Mouse (Mus musculus): Measurements from ENCODE around the gene Gpx1. TPM values are rescaled to one million over a fixed set of nuclear protein-coding genes. Genes with fewer than 3 reads are reported as not detected.

The Gpx1 gene
- polyA plus RNA-seq (2015; fragmentation: Nextera tagmentation; extraction: Ambion mirVana): 1,366 and 1,515 TPM in 2 replicates

DNA sequence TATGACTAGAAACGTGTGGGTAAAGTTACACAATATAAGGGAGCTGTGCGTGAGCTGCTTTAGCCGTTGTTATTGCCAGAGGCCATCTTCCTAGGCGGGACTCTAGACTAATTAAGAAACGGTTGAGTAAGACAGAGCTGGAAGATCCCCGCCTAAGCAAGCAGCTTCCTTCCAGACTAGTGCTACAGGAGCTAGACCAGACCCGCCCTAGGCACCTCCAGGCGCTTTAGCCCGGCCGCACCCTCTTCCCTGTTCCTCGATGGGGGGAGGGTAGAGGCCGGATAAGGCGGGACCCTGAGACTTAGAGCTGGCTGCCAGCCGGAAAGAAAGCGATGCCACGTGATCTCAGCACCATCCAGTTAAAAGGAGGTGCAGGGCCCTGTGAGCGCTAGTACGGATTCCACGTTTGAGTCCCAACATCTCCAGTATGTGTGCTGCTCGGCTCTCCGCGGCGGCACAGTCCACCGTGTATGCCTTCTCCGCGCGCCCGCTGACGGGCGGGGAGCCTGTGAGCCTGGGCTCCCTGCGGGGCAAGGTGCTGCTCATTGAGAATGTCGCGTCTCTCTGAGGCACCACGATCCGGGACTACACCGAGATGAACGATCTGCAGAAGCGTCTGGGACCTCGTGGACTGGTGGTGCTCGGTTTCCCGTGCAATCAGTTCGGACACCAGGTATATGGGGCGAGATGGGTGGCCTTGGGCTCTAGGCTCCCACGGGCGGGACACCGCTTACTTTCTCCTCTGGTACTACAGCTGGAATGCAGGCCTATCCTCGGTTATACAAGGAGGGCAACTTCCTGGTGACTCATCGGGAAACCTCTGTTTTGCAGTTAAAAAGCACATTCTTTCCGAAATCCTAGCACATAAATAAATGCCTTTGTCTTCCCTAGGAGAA lies at the start of gene Gpx1:
Gpx1 (plus strand) TSS at position 18 of the 896 bp plus-strand sequence.

GRCm38 (mm10) chr9:108290016-108290750 lies 48.5 kb upstream of the Gpx1 start, which contains the start of gene Nicn1:
Gene Nicn1, plus strand, starts transcription at chr9:108290429.

DNA sequence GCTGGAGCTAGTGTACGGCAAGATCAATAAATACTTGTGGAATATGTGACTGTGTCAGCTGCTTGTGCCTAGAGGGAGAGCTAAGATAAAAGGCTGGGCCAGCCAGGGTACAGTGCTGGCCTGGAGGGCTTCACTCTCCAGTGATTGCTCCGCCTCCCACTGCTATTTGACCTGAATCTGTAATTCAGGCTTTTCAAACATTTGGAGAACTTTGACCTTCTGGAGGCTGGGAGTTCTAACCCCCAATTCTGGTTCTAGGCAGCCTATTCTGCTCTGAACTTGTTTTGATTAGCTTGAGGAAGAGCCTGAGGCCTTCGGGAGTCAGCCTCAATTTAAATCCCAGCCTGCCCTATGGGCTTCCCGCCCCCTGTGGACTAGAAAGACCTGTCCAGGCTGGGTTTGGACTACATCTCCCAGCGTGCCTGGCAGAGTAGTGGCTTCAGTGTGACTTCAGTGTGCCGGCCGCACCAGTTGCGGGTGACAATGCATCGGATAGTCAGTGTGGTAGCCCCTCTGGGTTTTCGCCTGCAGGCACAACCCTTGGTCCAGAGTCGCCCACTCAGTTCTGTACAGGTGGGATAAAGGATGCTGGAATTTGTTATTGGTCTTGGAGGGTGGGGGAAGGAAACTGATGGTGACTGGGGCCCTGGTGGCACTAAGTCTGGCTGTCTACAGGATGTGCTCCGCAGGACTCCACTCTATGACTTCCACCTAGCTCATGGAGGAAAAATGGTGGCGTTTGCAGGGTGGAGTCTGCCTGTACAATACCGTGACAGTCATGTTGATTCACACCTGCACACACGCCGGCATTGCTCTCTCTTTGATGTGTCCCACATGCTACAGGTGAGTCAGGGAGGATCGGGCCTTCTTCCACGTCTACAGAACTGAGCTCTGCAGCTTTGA lies 42.0 kb upstream of the Gpx1 start, which contains the start of gene Amt:
Amt (plus strand) TSS at position 401 of the 903 bp plus-strand sequence.

DNA sequence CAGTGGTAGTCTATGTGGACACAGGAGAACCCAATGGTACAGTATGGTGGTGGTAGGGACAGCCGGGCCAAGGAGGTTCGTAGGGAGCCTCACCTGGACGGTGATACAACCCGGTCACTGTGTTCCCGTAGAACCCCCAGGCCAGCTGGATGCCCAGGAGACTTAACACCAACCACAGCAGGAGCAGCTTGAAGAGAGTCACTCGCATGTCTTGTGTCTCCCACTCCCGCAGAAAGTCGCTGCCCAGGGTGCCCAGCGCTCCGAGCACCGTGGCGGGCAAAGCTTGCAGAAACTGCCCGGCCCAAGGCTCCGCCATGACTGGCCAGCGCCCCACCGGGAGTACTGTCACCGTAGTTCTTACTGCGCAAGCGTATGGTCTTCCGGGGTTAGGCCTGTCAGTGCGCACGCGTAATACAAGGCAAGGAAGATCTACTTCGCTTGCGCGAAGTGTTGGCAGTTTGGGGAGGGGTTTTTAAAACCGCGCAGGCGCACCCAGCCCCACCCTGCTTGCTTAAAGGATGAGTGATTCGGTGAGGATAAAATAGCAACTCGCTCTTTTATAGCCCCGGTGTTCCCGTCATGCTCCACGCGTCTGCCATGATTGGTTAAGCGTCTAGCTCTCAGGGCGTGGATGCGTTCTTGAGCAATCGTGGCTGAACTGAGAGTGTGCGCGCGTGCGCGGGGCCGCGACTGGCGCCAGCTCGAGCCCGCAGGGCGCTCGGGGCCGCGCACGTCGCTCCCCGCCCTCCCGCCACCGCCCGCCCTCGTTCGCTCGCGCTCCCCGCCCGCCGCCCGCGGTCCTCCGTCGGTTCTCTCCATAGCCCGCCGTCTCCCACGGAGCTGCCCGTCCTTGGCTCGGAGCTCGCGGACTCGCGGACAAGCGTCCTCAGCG lies 32.8 kb upstream of the Gpx1 start, which contains the start of the genes Rhoa and Tcta:
Rhoa (plus strand) TSS at position 501 of the 892 bp plus-strand sequence.
Tcta (minus strand) TSS at position 532 of the 892 bp plus-strand sequence.

DNA sequence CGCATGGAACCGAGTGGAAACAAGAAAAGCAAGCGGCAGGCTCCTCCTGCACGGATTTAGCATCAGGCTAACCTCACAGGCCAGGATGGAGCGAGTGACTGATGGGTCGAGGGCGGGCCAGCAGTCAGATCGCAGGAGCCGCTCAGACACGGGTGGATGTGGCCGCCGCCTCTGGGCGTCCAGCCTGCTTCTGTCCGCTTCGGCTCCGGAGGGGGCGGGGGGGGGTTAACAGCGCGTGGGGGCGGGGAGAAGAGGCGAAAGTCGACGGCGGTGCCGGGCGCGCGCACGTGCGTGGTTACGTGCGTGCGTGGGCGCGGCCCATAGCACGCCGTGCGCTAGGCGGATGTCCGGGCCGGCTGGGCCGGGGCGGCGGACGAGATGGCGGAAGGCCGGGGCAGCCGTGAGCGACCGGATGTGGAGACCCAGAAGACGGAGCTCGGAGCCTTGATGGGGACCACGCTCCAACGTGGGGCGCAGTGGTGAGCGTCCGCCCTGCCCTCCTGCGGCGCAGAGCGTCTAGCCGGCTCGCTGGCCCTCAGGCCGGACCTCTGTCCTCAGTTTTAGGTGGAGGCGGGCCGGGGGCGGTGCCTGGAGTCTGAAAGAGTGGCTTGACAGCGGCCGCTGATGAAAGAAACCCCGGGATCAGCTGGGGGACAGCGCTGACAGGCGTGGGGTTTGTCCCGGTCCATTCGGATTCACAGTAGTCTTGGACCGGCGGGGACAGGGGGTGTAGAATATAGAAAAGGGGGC lies 9.0 kb downstream of the Gpx1 start, which contains the start of gene Usp4:
Usp4 (plus strand) TSS at position 314 of the 750 bp plus-strand sequence.

Other genes with a start within 250 kb of the Gpx1 start
- gene Apeh, start 244.3 kb upstream of the Gpx1 start, polyA plus RNA-seq (2015; fragmentation: Nextera tagmentation; extraction: Ambion mirVana): 43.5 and 58.7 TPM in 2 replicates
- 0.76 and 1.3 TPM in 2 replicates for gene Bsn, start 148.5 kb upstream of the Gpx1 start, polyA plus RNA-seq (2015; fragmentation: Nextera tagmentation; extraction: Ambion mirVana)
- gene Dag1, start 74.9 kb upstream of the Gpx1 start, polyA plus RNA-seq (2015; fragmentation: Nextera tagmentation; extraction: Ambion mirVana): 72.2 and 83.2 TPM in 2 replicates
- gene Nicn1, start 48.5 kb upstream of the Gpx1 start, polyA plus RNA-seq (2015; fragmentation: Nextera tagmentation; extraction: Ambion mirVana): 33.2 and 37.4 TPM in 2 replicates
- gene Amt, start 42.0 kb upstream of the Gpx1 start, polyA plus RNA-seq (2015; fragmentation: Nextera tagmentation; extraction: Ambion mirVana): 6.1 and 6.2 TPM in 2 replicates
- 326 and 429 TPM in 2 replicates for gene Rhoa, start 32.8 kb upstream of the Gpx1 start, polyA plus RNA-seq (2015; fragmentation: Nextera tagmentation; extraction: Ambion mirVana)
- gene Tcta, start 32.7 kb upstream of the Gpx1 start, polyA plus RNA-seq (2015; fragmentation: Nextera tagmentation; extraction: Ambion mirVana): 62.1 and 73.8 TPM in 2 replicates
- gene Usp4, start 8.9 kb downstream of the Gpx1 start, polyA plus RNA-seq (2015; fragmentation: Nextera tagmentation; extraction: Ambion mirVana): 44.6 and 58.2 TPM in 2 replicates
- gene 1700102P08Rik, start 53.9 kb downstream of the Gpx1 start, polyA plus RNA-seq (2015; fragmentation: Nextera tagmentation; extraction: Ambion mirVana): 0.16 TPM in 1 of 2 replicates, not detected in the other
- gene Ccdc36, start 89.6 kb downstream of the Gpx1 start, polyA plus RNA-seq (2015; fragmentation: Nextera tagmentation; extraction: Ambion mirVana): 0.86 and 2.0 TPM in 2 replicates
- not detected in 2 replicates for gene BC048562, start 97.6 kb downstream of the Gpx1 start, polyA plus RNA-seq (2015; fragmentation: Nextera tagmentation; extraction: Ambion mirVana)
- 34.9 and 49.0 TPM in 2 replicates for gene Ccdc71, start 121.6 kb downstream of the Gpx1 start, polyA plus RNA-seq (2015; fragmentation: Nextera tagmentation; extraction: Ambion mirVana)
- 54.3 and 61.4 TPM in 2 replicates for gene Klhdc8b, start 122.7 kb downstream of the Gpx1 start, polyA plus RNA-seq (2015; fragmentation: Nextera tagmentation; extraction: Ambion mirVana)
- 31.5 and 37.7 TPM in 2 replicates for gene Lamb2, start 140.8 kb downstream of the Gpx1 start, polyA plus RNA-seq (2015; fragmentation: Nextera tagmentation; extraction: Ambion mirVana)
- gene Usp19, start 151.7 kb downstream of the Gpx1 start, polyA plus RNA-seq (2015; fragmentation: Nextera tagmentation; extraction: Ambion mirVana): 36.9 and 72.1 TPM in 2 replicates
- 60.1 and 86.1 TPM in 2 replicates for gene Qars, start 168.8 kb downstream of the Gpx1 start, polyA plus RNA-seq (2015; fragmentation: Nextera tagmentation; extraction: Ambion mirVana)
- 70.3 and 91.3 TPM in 2 replicates for gene Qrich1, start 177.9 kb downstream of the Gpx1 start, polyA plus RNA-seq (2015; fragmentation: Nextera tagmentation; extraction: Ambion mirVana)
- gene Impdh2, start 221.4 kb downstream of the Gpx1 start, polyA plus RNA-seq (2015; fragmentation: Nextera tagmentation; extraction: Ambion mirVana): 68.2 and 82.0 TPM in 2 replicates
- gene Ndufaf3, start 228.5 kb downstream of the Gpx1 start, polyA plus RNA-seq (2015; fragmentation: Nextera tagmentation; extraction: Ambion mirVana): 68.4 and 111 TPM in 2 replicates
- gene Dalrd3, start 231.0 kb downstream of the Gpx1 start, polyA plus RNA-seq (2015; fragmentation: Nextera tagmentation; extraction: Ambion mirVana): 95.0 and 107 TPM in 2 replicates
- 73.9 and 83.0 TPM in 2 replicates for gene Wdr6, start 239.8 kb downstream of the Gpx1 start, polyA plus RNA-seq (2015; fragmentation: Nextera tagmentation; extraction: Ambion mirVana)